Mouse (Mus musculus): ENCODE measurements around the gene Tmem131. TPM values are rescaled to one million over a fixed set of nuclear protein-coding genes. Genes with fewer than 3 reads are reported as not detected.

Tmem131 gene
- polyA plus RNA-seq, 1 experiment from 2014 or later, result 11.1 TPM

- Histone ChIP-seq H3K36me3 (ENCODE audit: control insufficient read depth, insufficient read depth, low read length) (no peaks in the 10 kb centered on the region), H3K27ac (ENCODE audit: low read length) (no peak overlapping the region), H3K4me1 (replicated peaks; ENCODE audit: control insufficient read depth, insufficient read depth, low read length) (peaks cover 20% of the 10 kb centered on the region), H3K9me3 (ENCODE audit: control insufficient read depth, low read length) (no peaks in the 10 kb centered on the region), H3K9ac (ENCODE audit: low read length) (no peak overlapping the region), H3K4me2 (ENCODE audit: low read depth, low read length) (no peak overlapping the region), H3K27me3 (ENCODE audit: control insufficient read depth, insufficient read depth, low read depth, low read length) (no peaks in the 10 kb centered on the region), H3K4me3 (ENCODE audit: low read length) (no peak overlapping the region)
- 100% methylated on average over 1 of the region's 1 CpGs for WGBS
- ATAC-seq (ENCODE audit: low read depth), result no peak
Measured at GRCm38 (mm10) chr1:36932231-36932630, 11.2 kb downstream of the Tmem131 start.

DNA sequence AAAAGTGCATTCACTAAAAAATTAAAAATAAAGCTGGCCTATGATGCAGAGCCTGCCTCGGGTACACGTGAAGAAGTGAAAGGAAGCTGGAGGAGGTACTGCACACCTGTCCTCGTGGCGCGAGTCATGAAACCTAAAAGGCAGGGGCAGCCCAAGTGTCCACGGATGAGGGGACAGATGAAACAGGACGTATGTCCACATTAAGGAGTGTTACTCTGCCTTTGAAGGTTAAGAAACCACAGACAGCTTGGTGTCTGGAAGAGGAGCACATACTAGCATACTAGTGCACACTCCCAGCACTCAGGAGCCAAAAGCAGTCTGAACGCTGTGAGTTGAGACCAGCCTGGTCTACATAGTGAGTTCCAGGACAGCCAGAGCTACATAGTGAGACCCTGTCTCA lies 12.6 kb downstream of the Tmem131 start:
- Histone ChIP-seq H3K4me1 (replicated peaks; ENCODE audit: control insufficient read depth, insufficient read depth, low read length) (peaks cover 20% of the 10 kb centered on the region), H3K4me3 (ENCODE audit: low read length) (no peak overlapping the region), H3K27me3 (ENCODE audit: control insufficient read depth, insufficient read depth, low read depth, low read length) (no peaks in the 10 kb centered on the region), H3K4me2 (ENCODE audit: low read depth, low read length) (no peak overlapping the region), H3K36me3 (ENCODE audit: control insufficient read depth, insufficient read depth, low read length) (no peaks in the 10 kb centered on the region), H3K27ac (ENCODE audit: low read length) (no peak overlapping the region), H3K9me3 (ENCODE audit: control insufficient read depth, low read length) (no peaks in the 10 kb centered on the region), H3K9ac (ENCODE audit: low read length) (no peak overlapping the region)
- ATAC-seq (ENCODE audit: low read depth), result no peak
- 75% methylated on average over 8 of the region's 8 CpGs for WGBS

GRCm38 (mm10) chr1:36929996-36930395 lies 13.5 kb downstream of the Tmem131 start:
- ATAC-seq (ENCODE audit: low read depth), result no peak
- Histone ChIP-seq H3K36me3 (ENCODE audit: control insufficient read depth, insufficient read depth, low read length) (no peaks in the 10 kb centered on the region), H3K4me1 (replicated peaks; ENCODE audit: control insufficient read depth, insufficient read depth, low read length) (peaks cover 21% of the 10 kb centered on the region), H3K27ac (ENCODE audit: low read length) (no peak overlapping the region), H3K9ac (ENCODE audit: low read length) (no peak overlapping the region), H3K27me3 (ENCODE audit: control insufficient read depth, insufficient read depth, low read depth, low read length) (no peaks in the 10 kb centered on the region), H3K4me2 (ENCODE audit: low read depth, low read length) (no peak overlapping the region), H3K4me3 (ENCODE audit: low read length) (no peak overlapping the region), H3K9me3 (ENCODE audit: control insufficient read depth, low read length) (no peaks in the 10 kb centered on the region)
- WGBS, result 91% methylated on average over 2 of the region's 2 CpGs

DNA sequence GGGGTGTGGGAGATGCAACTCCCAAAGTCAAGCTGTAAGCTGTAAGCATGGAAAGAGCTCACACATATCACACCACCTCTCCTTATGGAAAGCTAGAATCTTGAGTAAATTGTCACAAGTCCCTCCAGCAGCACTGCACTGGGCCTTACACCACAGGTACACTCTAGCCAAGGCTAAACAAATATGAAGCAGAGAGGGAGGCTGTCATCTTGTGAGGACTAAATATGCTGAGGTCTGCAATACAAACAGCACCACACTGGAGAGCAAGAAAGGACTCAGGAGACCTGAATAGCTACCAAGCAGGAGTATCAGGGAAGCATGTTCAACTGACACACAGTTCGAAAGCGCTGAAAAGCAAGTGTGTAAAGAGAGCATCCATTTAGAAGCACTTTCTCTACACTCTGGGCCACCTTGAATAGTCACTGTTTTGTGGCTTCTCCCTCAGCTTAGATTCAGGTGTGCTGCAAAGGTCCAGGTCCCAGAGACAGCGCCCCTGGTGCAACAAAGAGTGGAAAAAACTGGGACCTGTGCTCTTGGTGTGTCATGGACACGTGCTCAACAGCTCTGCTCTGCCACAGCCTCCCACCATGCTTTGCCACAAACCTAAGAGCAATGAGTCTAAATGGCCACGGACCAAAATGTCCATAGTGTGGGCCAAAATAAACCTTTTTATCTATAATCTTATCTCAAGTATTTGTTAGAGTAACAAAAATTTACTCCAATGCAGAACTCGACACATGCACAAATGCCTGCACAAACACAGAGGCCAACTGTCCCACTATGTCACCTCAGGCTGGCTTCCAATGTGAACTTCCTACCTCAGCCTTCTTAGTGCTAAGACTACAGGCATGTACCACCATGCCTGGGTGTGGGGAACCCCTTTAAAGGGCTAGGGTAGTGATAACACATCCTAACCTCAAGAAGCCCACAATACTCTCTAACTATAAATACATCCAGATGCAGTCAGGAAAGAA lies 14.8 kb downstream of the Tmem131 start:
- Histone ChIP-seq H3K4me2 (ENCODE audit: low read depth, low read length) (no peak overlapping the region), H3K9ac (ENCODE audit: low read length) (no peak overlapping the region), H3K4me3 (ENCODE audit: low read length) (no peak overlapping the region), H3K36me3 (ENCODE audit: control insufficient read depth, insufficient read depth, low read length) (no peaks in the 10 kb centered on the region), H3K27ac (ENCODE audit: low read length) (0 out of 2 replicates have a peak overlapping the region, but pooled peaks have one; percentile 6), H3K27me3 (ENCODE audit: control insufficient read depth, insufficient read depth, low read depth, low read length) (no peaks in the 10 kb centered on the region), H3K4me1 (replicated peaks; ENCODE audit: control insufficient read depth, insufficient read depth, low read length) (peaks cover 20% of the 10 kb centered on the region), H3K9me3 (ENCODE audit: control insufficient read depth, low read length) (no peaks in the 10 kb centered on the region)
- WGBS, result 62% methylated on average over 6 of the region's 6 CpGs
- ATAC-seq (ENCODE audit: low read depth), result no peak

- no peaks in the 10 kb centered on the region for H3K27me3 ChIP-seq (ENCODE audit: control insufficient read depth, insufficient read depth, low read depth, low read length)
- 62% methylated on average over 2 of the region's 2 CpGs for WGBS
Measured at GRCm38 (mm10) chr1:36927569-36927968, 15.9 kb downstream of the Tmem131 start.

DNA sequence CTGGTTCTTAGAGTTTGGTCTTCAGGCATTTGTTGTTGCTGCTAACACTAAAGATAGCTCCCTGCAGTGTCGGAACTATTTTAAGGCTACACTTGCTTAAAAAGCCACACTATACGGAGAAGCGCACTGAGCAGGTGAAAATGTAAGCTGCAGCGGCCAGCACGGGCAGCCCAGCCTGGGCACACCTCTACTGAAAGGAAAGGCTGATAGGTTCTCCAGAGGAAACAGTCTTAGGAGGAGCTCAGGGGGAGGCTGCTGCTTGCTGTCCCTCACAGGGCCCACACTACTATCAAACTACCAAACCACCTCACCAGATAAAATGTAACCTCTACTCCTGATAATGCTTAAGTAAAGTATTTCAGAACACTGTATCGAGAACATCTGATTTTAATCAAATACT lies 16.7 kb downstream of the Tmem131 start:
- no peak overlapping the region for H3K27ac ChIP-seq (ENCODE audit: low read length)
- peaks cover 25% of the 10 kb centered on the region for H3K4me1 ChIP-seq (replicated peaks; ENCODE audit: control insufficient read depth, insufficient read depth, low read length)
- H3K9ac ChIP-seq (ENCODE audit: low read length), result no peak overlapping the region
- H3K4me2 ChIP-seq (ENCODE audit: low read depth, low read length), result no peak overlapping the region
- H3K36me3 ChIP-seq (ENCODE audit: control insufficient read depth, insufficient read depth, low read length), result no peaks in the 10 kb centered on the region
- no peak overlapping the region for H3K4me3 ChIP-seq (ENCODE audit: low read length)
- no peaks in the 10 kb centered on the region for H3K9me3 ChIP-seq (ENCODE audit: control insufficient read depth, low read length)
- no peaks in the 10 kb centered on the region for H3K27me3 ChIP-seq (ENCODE audit: control insufficient read depth, insufficient read depth, low read depth, low read length)
- 79% methylated on average over 6 of the region's 6 CpGs for WGBS
- ATAC-seq (ENCODE audit: low read depth), result no peak

More at GRCm38 (mm10) chr1:36927569-36927968, 15.9 kb downstream of the Tmem131 start:
- no peaks in the 10 kb centered on the region for H3K36me3 ChIP-seq (ENCODE audit: control insufficient read depth, insufficient read depth, low read length)
- no peak overlapping the region for H3K4me2 ChIP-seq (ENCODE audit: low read depth, low read length)
- H3K9ac ChIP-seq (ENCODE audit: low read length), result no peak overlapping the region
- no peaks in the 10 kb centered on the region for H3K9me3 ChIP-seq (ENCODE audit: control insufficient read depth, low read length)
- peaks cover 20% of the 10 kb centered on the region for H3K4me1 ChIP-seq (replicated peaks; ENCODE audit: control insufficient read depth, insufficient read depth, low read length)
- no peak for ATAC-seq (ENCODE audit: low read depth)
- no peak overlapping the region for H3K27ac ChIP-seq (ENCODE audit: low read length)
- no peak overlapping the region for H3K4me3 ChIP-seq (ENCODE audit: low read length)

- Histone ChIP-seq H3K27ac (ENCODE audit: low read length) (no peak overlapping the region), H3K4me2 (ENCODE audit: low read depth, low read length) (no peak overlapping the region), H3K27me3 (ENCODE audit: control insufficient read depth, insufficient read depth, low read depth, low read length) (no peaks in the 10 kb centered on the region), H3K36me3 (ENCODE audit: control insufficient read depth, insufficient read depth, low read length) (no peaks in the 10 kb centered on the region), H3K4me1 (replicated peaks; ENCODE audit: control insufficient read depth, insufficient read depth, low read length) (peaks cover 30% of the 10 kb centered on the region), H3K4me3 (ENCODE audit: low read length) (no peak overlapping the region), H3K9me3 (ENCODE audit: control insufficient read depth, low read length) (no peaks in the 10 kb centered on the region), H3K9ac (ENCODE audit: low read length) (no peak overlapping the region)
- 88% methylated on average over 4 of the region's 4 CpGs for WGBS
- no peak for ATAC-seq (ENCODE audit: low read depth)
Measured at GRCm38 (mm10) chr1:36926246-36926645, 17.2 kb downstream of the Tmem131 start.

GRCm38 (mm10) chr1:36925781-36926180 lies 17.7 kb downstream of the Tmem131 start:
- Histone ChIP-seq H3K4me1 (replicated peaks; ENCODE audit: control insufficient read depth, insufficient read depth, low read length) (peaks cover 34% of the 10 kb centered on the region), H3K9me3 (ENCODE audit: control insufficient read depth, low read length) (no peaks in the 10 kb centered on the region), H3K9ac (ENCODE audit: low read length) (no peak overlapping the region), H3K4me2 (ENCODE audit: low read depth, low read length) (no peak overlapping the region), H3K36me3 (ENCODE audit: control insufficient read depth, insufficient read depth, low read length) (no peaks in the 10 kb centered on the region), H3K4me3 (ENCODE audit: low read length) (no peak overlapping the region), H3K27me3 (ENCODE audit: control insufficient read depth, insufficient read depth, low read depth, low read length) (no peaks in the 10 kb centered on the region), H3K27ac (ENCODE audit: low read length) (no peak overlapping the region)
- no peak for ATAC-seq (ENCODE audit: low read depth)
- 50% methylated on average over 5 of the region's 5 CpGs for WGBS

GRCm38 (mm10) chr1:36924853-36925252 lies 18.6 kb downstream of the Tmem131 start:
- peaks cover 44% of the 10 kb centered on the region for H3K4me1 ChIP-seq (replicated peaks; ENCODE audit: control insufficient read depth, insufficient read depth, low read length)
- 76% methylated on average over 2 of the region's 2 CpGs for WGBS

More at GRCm38 (mm10) chr1:36924853-36925252, 18.6 kb downstream of the Tmem131 start:
- no peak overlapping the region for H3K4me3 ChIP-seq (ENCODE audit: low read length)
- H3K9ac ChIP-seq (ENCODE audit: low read length), result no peak overlapping the region
- no peaks in the 10 kb centered on the region for H3K9me3 ChIP-seq (ENCODE audit: control insufficient read depth, low read length)
- no peaks in the 10 kb centered on the region for H3K36me3 ChIP-seq (ENCODE audit: control insufficient read depth, insufficient read depth, low read length)
- H3K27ac ChIP-seq (ENCODE audit: low read length), result no peak overlapping the region
- ATAC-seq (ENCODE audit: low read depth), result no peak
- H3K27me3 ChIP-seq (ENCODE audit: control insufficient read depth, insufficient read depth, low read depth, low read length), result no peaks in the 10 kb centered on the region
- no peak overlapping the region for H3K4me2 ChIP-seq (ENCODE audit: low read depth, low read length)
